Mouse (Mus musculus) erythroblast, embryonic 14.5 days (primary cell): Measurements from ENCODE around the gene Ncor1. TPM values are rescaled to one million over a fixed set of nuclear protein-coding genes. Genes with fewer than 3 reads are reported as not detected.
"Not testable (repeated sequence)": the region's sequence is repeated elsewhere in the genome, so short reads cannot be mapped to it uniquely, and the experiment has no call there.

Experiments used
- H3K27me3 ChIP-seq: 2 replicates; pipeline ENCODE4 v1.6.1; 2012; ENCODE audit warnings: inconsistent platforms; ENCODE audit not compliant: control insufficient read depth
- H3K36me3 ChIP-seq: 2 replicates; pipeline ENCODE4 v1.6.1; 2012; ENCODE audit warnings: mild to moderate bottlenecking, inconsistent platforms; ENCODE audit not compliant: control insufficient read depth
- H3K4me1 ChIP-seq: 2 replicates; pipeline ENCODE4 v1.6.1; 2012; ENCODE audit warnings: inconsistent platforms; ENCODE audit not compliant: control insufficient read depth
- H3K4me3 ChIP-seq: replicated peaks from 2 replicates; pipeline ENCODE3; 2012; ENCODE audit warnings: moderate library complexity, mild to moderate bottlenecking, inconsistent platforms
- H3K9me3 ChIP-seq: 2 replicates; pipeline ENCODE4 v1.6.1; 2012; ENCODE audit warnings: low read length, inconsistent platforms, mixed read lengths; ENCODE audit not compliant: control insufficient read depth
- GATA1 ChIP-seq: IDR thresholded peaks from 2 replicates; pipeline ENCODE4 v1.6.1; 2012; ENCODE audit warnings: low read length, inconsistent platforms, mixed read lengths
- TAL1 ChIP-seq: IDR thresholded peaks from 3 replicates; pipeline ENCODE4 v1.6.1; 2012; ENCODE audit warnings: low read length, inconsistent platforms, mixed read lengths
- polyA plus RNA-seq: library from polyadenylated mRNA; stranded (reverse); fragments of >175 nt; gene quantifications from 2 replicates; pipeline ENCODE4 v1.2.3, GENCODE M21; 2012

Gene Ncor1
- polyA plus RNA-seq, 1 experiment: 8.1 TPM

- TF ChIP-seq TAL1 (no peak), GATA1 (no peak)
- no peaks in the 10 kb centered on the region for H3K9me3 ChIP-seq
- no peaks in the 10 kb centered on the region for H3K4me1 ChIP-seq
- peaks cover 86% of the 10 kb centered on the region for H3K36me3 ChIP-seq
- no peaks in the 10 kb centered on the region for H3K27me3 ChIP-seq
- H3K4me3 ChIP-seq: no peak overlapping the region
These were observed 61.9 kb downstream of the Ncor1 start for GRCm38 (mm10) chr11:62396405-62396804.

- H3K27me3 ChIP-seq: no peaks in the 10 kb centered on the region
- H3K4me1 ChIP-seq: no peaks in the 10 kb centered on the region
- TF ChIP-seq TAL1: no peak
- TF ChIP-seq GATA1: no peak
- peaks cover 77% of the 10 kb centered on the region for H3K36me3 ChIP-seq
- no peaks in the 10 kb centered on the region for H3K9me3 ChIP-seq
- no peak overlapping the region for H3K4me3 ChIP-seq
These were observed 70.0 kb downstream of the Ncor1 start for GRCm38 (mm10) chr11:62388331-62388679.

GRCm38 (mm10) chr11:62387608-62388330, 70.6 kb downstream of the Ncor1 start:
- no peaks in the 10 kb centered on the region for H3K27me3 ChIP-seq
- H3K9me3 ChIP-seq: no peaks in the 10 kb centered on the region
- peaks cover 77% of the 10 kb centered on the region for H3K36me3 ChIP-seq
- no peaks in the 10 kb centered on the region for H3K4me1 ChIP-seq
- no peak for TF ChIP-seq GATA1
- no peak for TF ChIP-seq TAL1
- H3K4me3 ChIP-seq: no peak overlapping the region

GRCm38 (mm10) chr11:62377202-62377851, 81.0 kb downstream of the Ncor1 start:
- H3K27me3 ChIP-seq, H3K4me1 ChIP-seq, H3K4me3 ChIP-seq, H3K9me3 ChIP-seq: not testable (repeated sequence)
- H3K36me3 ChIP-seq: peaks cover 81% of the 10 kb centered on the region

- Histone ChIP-seq H3K9me3 (no peaks in the 10 kb centered on the region), H3K27me3 (no peaks in the 10 kb centered on the region), H3K36me3 (peaks cover 84% of the 10 kb centered on the region), H3K4me1 (no peaks in the 10 kb centered on the region), H3K4me3 (no peak overlapping the region)
- TF ChIP-seq GATA1: no peak
- no peak for TF ChIP-seq TAL1
These were observed 86.6 kb downstream of the Ncor1 start for GRCm38 (mm10) chr11:62371776-62372175.

GRCm38 (mm10) chr11:62369924-62370323, 88.4 kb downstream of the Ncor1 start:
- peaks cover 85% of the 10 kb centered on the region for H3K36me3 ChIP-seq
- no peaks in the 10 kb centered on the region for H3K27me3 ChIP-seq
- H3K4me1 ChIP-seq: no peaks in the 10 kb centered on the region
- no peaks in the 10 kb centered on the region for H3K9me3 ChIP-seq
- H3K4me3 ChIP-seq: no peak overlapping the region
- no peak for TF ChIP-seq GATA1
- no peak for TF ChIP-seq TAL1

- no peak for TF ChIP-seq GATA1
- peaks cover 79% of the 10 kb centered on the region for H3K36me3 ChIP-seq
- H3K27me3 ChIP-seq: no peaks in the 10 kb centered on the region
- H3K4me3 ChIP-seq: no peak overlapping the region
- H3K9me3 ChIP-seq: no peaks in the 10 kb centered on the region
- no peaks in the 10 kb centered on the region for H3K4me1 ChIP-seq
These were observed 91.5 kb downstream of the Ncor1 start for GRCm38 (mm10) chr11:62366879-62367278.

- no peaks in the 10 kb centered on the region for H3K4me1 ChIP-seq
- TF ChIP-seq GATA1: no peak
- TF ChIP-seq TAL1: no peak
- H3K27me3 ChIP-seq: no peaks in the 10 kb centered on the region
- peaks cover 87% of the 10 kb centered on the region for H3K36me3 ChIP-seq
- no peaks in the 10 kb centered on the region for H3K9me3 ChIP-seq
- H3K4me3 ChIP-seq: no peak overlapping the region
These were observed 103.1 kb downstream of the Ncor1 start for GRCm38 (mm10) chr11:62355216-62355615.

GRCm38 (mm10) chr11:62351948-62352347, 106.4 kb downstream of the Ncor1 start:
- Histone ChIP-seq H3K4me3 (no peak overlapping the region), H3K4me1 (no peaks in the 10 kb centered on the region), H3K9me3 (no peaks in the 10 kb centered on the region), H3K36me3 (peaks cover 91% of the 10 kb centered on the region), H3K27me3 (no peaks in the 10 kb centered on the region)
- TF ChIP-seq GATA1 (no peak), TAL1 (no peak)
